Mouse (Mus musculus) forebrain, embryonic 10.5 days (tissue): ENCODE data around the gene Gdf15. TPM values are rescaled to one million over a fixed set of nuclear protein-coding genes. Genes with fewer than 3 reads are reported as not detected.

Source experiments
- DNase-seq: peaks from one replicate; pipeline ENCODE4 v3.0.0-alpha.2; 2017; ENCODE audit warnings: low spot score; ENCODE audit errors: extremely low spot score
- H3K27ac ChIP-seq: fragments of 300-500 bp; sonication (generic); 2 replicates; pipeline ENCODE4 v1.5.1; 2016; ENCODE audit warnings: mild to moderate bottlenecking
- H3K27me3 ChIP-seq: fragments of 300-500 bp; sonication (generic); 2 replicates; pipeline ENCODE4 v1.6.1; 2016; ENCODE audit warnings: mild to moderate bottlenecking; ENCODE audit not compliant: poor library complexity, severe bottlenecking
- H3K36me3 ChIP-seq: fragments of 300-500 bp; sonication (generic); replicated peaks from 2 replicates; pipeline ENCODE4 v1.6.1; 2016; ENCODE audit warnings: mild to moderate bottlenecking, moderate library complexity
- H3K4me1 ChIP-seq: fragments of 300-500 bp; sonication (generic); 2 replicates; pipeline ENCODE4 v1.6.1; 2016
- H3K4me3 ChIP-seq: fragments of 300-500 bp; sonication (generic); 2 replicates; pipeline ENCODE4 v1.5.1; 2016; ENCODE audit warnings: mild to moderate bottlenecking, moderate library complexity
- H3K9me3 ChIP-seq: fragments of 300-500 bp; sonication (generic); 2 replicates; pipeline ENCODE4 v1.6.1; 2016; ENCODE audit warnings: mild to moderate bottlenecking, moderate library complexity
- WGBS: fragments of 180-500 bp; shearing (Covaris S2); methylation state at CpG from one replicate; pipeline ENCODE4 v1.1.7; 2016; 5-methylcytosine and 5-hydroxymethylcytosine counted together
- polyA plus RNA-seq: library from polyadenylated mRNA; unstranded; fragments of >200 nt; fragmentation: Nextera tagmentation; extraction: Ambion mirVana; gene quantifications from 2 replicates; pipeline ENCODE4 v1.2.1, GENCODE M21; 2016

Gdf15 gene
- polyA plus RNA-seq, 1 experiment from 2014 or later, result not detected

- peaks cover 83% of the 10 kb centered on the region for H3K4me1 ChIP-seq
- 66% methylated on average over 18 of the region's 18 CpGs for WGBS
- no peak for DNase-seq
- peaks cover 24% of the 10 kb centered on the region for H3K27me3 ChIP-seq
- H3K9me3 ChIP-seq, result peaks cover 5% of the 10 kb centered on the region; the same call in 1 of the 2 replicates
- H3K4me3 ChIP-seq, result peak overlapping the region; percentile 69
- peak overlapping the region; percentile 94 for H3K27ac ChIP-seq
- H3K36me3 ChIP-seq, result peaks cover 24% of the 10 kb centered on the region
These were observed 25.3 kb downstream of the Gdf15 start for GRCm38 (mm10) chr8:70606780-70607602.

GRCm38 (mm10) chr8:70605871-70606779 lies 26.1 kb downstream of the Gdf15 start:
- peak overlapping the region; percentile 69 for H3K4me3 ChIP-seq
- peaks cover 82% of the 10 kb centered on the region for H3K4me1 ChIP-seq
- H3K9me3 ChIP-seq, result peaks cover 8% of the 10 kb centered on the region; the same call in 1 of the 2 replicates
- H3K36me3 ChIP-seq, result peaks cover 28% of the 10 kb centered on the region
- peaks cover 16% of the 10 kb centered on the region for H3K27me3 ChIP-seq
- WGBS, result 87% methylated on average over 9 of the region's 9 CpGs
- DNase-seq, result no peak
- H3K27ac ChIP-seq, result peak overlapping the region; percentile 40; the same call in 1 of the 2 replicates

- Histone ChIP-seq H3K36me3 (peaks cover 30% of the 10 kb centered on the region), H3K4me3 (no peak overlapping the region), H3K27me3 (peaks cover 16% of the 10 kb centered on the region), H3K27ac (peak overlapping the region; percentile 64), H3K9me3 (peaks cover 8% of the 10 kb centered on the region; the same call in 1 of the 2 replicates), H3K4me1 (peaks cover 82% of the 10 kb centered on the region)
- no peak for DNase-seq
- WGBS, result 84% methylated on average over 7 of the region's 7 CpGs
These were observed 27.7 kb downstream of the Gdf15 start for GRCm38 (mm10) chr8:70604558-70604957.

- peaks cover 82% of the 10 kb centered on the region for H3K4me1 ChIP-seq
- peaks cover 8% of the 10 kb centered on the region; the same call in 1 of the 2 replicates for H3K9me3 ChIP-seq
- H3K36me3 ChIP-seq, result peaks cover 43% of the 10 kb centered on the region
- no peak for DNase-seq
- peak overlapping the region; percentile 88 for H3K27ac ChIP-seq
- 93% methylated on average over 13 of the region's 13 CpGs for WGBS
- H3K27me3 ChIP-seq, result peaks cover 22% of the 10 kb centered on the region
- peak overlapping the region; percentile 45; the same call in 1 of the 2 replicates for H3K4me3 ChIP-seq
These were observed 30.0 kb downstream of the Gdf15 start for GRCm38 (mm10) chr8:70602139-70602811.

- peak; percentile 95 for DNase-seq
- H3K27me3 ChIP-seq, result peaks cover 32% of the 10 kb centered on the region
- 2% methylated on average over 26 of the region's 26 CpGs for WGBS
- peaks cover 82% of the 10 kb centered on the region for H3K4me1 ChIP-seq
- peaks cover 8% of the 10 kb centered on the region; the same call in 1 of the 2 replicates for H3K9me3 ChIP-seq
- peak overlapping the region; percentile 88 for H3K27ac ChIP-seq
- peaks cover 54% of the 10 kb centered on the region for H3K36me3 ChIP-seq
- peak overlapping the region; percentile 45 for H3K4me3 ChIP-seq
These were observed 31.0 kb downstream of the Gdf15 start for GRCm38 (mm10) chr8:70601271-70601649.

GRCm38 (mm10) chr8:70600473-70601270 lies 31.6 kb downstream of the Gdf15 start:
- peak; percentile 53 for DNase-seq
- Histone ChIP-seq H3K36me3 (peaks cover 59% of the 10 kb centered on the region), H3K4me1 (peaks cover 82% of the 10 kb centered on the region), H3K4me3 (peak overlapping the region; percentile 45), H3K9me3 (peaks cover 8% of the 10 kb centered on the region; the same call in 1 of the 2 replicates), H3K27ac (peak overlapping the region; percentile 88), H3K27me3 (peaks cover 38% of the 10 kb centered on the region)
- WGBS, result 19% methylated on average over 10 of the region's 10 CpGs

GRCm38 (mm10) chr8:70599507-70600290 lies 32.6 kb downstream of the Gdf15 start:
- Histone ChIP-seq H3K4me1 (peaks cover 86% of the 10 kb centered on the region), H3K9me3 (peaks cover 8% of the 10 kb centered on the region; the same call in 1 of the 2 replicates), H3K36me3 (peaks cover 60% of the 10 kb centered on the region), H3K27ac (peak overlapping the region; percentile 88), H3K4me3 (peak overlapping the region; percentile 62; the same call in 1 of the 2 replicates), H3K27me3 (peaks cover 47% of the 10 kb centered on the region)
- WGBS, result 79% methylated on average over 12 of the region's 12 CpGs
- DNase-seq, result no peak

GRCm38 (mm10) chr8:70598722-70599121 lies 33.5 kb downstream of the Gdf15 start:
- H3K4me1 ChIP-seq, result peaks cover 87% of the 10 kb centered on the region
- 13% methylated on average over 10 of the region's 10 CpGs for WGBS
- H3K27me3 ChIP-seq, result peaks cover 47% of the 10 kb centered on the region
- H3K9me3 ChIP-seq, result peaks cover 8% of the 10 kb centered on the region; the same call in 1 of the 2 replicates
- H3K36me3 ChIP-seq, result peaks cover 55% of the 10 kb centered on the region
- DNase-seq, result peak; percentile 49
- peak overlapping the region; percentile 88 for H3K27ac ChIP-seq
- H3K4me3 ChIP-seq, result peak overlapping the region; percentile 62

GRCm38 (mm10) chr8:70598283-70598682 lies 34.0 kb downstream of the Gdf15 start:
- H3K27ac ChIP-seq, result peak overlapping the region; percentile 88
- DNase-seq, result peak; percentile 86
- peaks cover 8% of the 10 kb centered on the region; the same call in 1 of the 2 replicates for H3K9me3 ChIP-seq
- H3K4me3 ChIP-seq, result peak overlapping the region; percentile 62
- peaks cover 91% of the 10 kb centered on the region for H3K4me1 ChIP-seq
- H3K27me3 ChIP-seq, result peaks cover 47% of the 10 kb centered on the region
- 3% methylated on average over 29 of the region's 29 CpGs for WGBS
- peaks cover 54% of the 10 kb centered on the region for H3K36me3 ChIP-seq

- Histone ChIP-seq H3K9me3 (peaks cover 8% of the 10 kb centered on the region; the same call in 1 of the 2 replicates), H3K36me3 (peaks cover 48% of the 10 kb centered on the region), H3K27me3 (peaks cover 47% of the 10 kb centered on the region), H3K4me3 (peak overlapping the region; percentile 62), H3K4me1 (peaks cover 98% of the 10 kb centered on the region), H3K27ac (peak overlapping the region; percentile 88)
- WGBS, result 5% methylated on average over 64 of the region's 68 CpGs
- DNase-seq, result no peak
These were observed 34.6 kb downstream of the Gdf15 start for GRCm38 (mm10) chr8:70597417-70598272.
